Mouse (Mus musculus) CH12.LX (cell line): ENCODE results near the gene Cyp8b1.

Source experiments
- SMC3 ChIP-seq: IDR thresholded peaks from 2 replicates; pipeline ENCODE4 v1.6.1; 2011; ENCODE audit warnings: low read depth, low read length, improper control_type of control experiment
- USF2 ChIP-seq: conservative IDR thresholded peaks from 2 replicates; pipeline ENCODE4 v1.6.1; 2011; ENCODE audit warnings: low read depth, low read length, improper control_type of control experiment

GRCm38 (mm10) chr9:121928498-121928897, 12.4 kb upstream of the Cyp8b1 start:
- peak; percentile 75 for TF ChIP-seq SMC3
- TF ChIP-seq USF2, result no peak
